Mouse (Mus musculus): Measurements from ENCODE around the gene Cdh4. TPM values are rescaled to one million over a fixed set of nuclear protein-coding genes. Genes with fewer than 3 reads are reported as not detected.

The Cdh4 gene
- polyA plus RNA-seq, 1 experiment from 2014 or later, result 8.8 TPM

DNA sequence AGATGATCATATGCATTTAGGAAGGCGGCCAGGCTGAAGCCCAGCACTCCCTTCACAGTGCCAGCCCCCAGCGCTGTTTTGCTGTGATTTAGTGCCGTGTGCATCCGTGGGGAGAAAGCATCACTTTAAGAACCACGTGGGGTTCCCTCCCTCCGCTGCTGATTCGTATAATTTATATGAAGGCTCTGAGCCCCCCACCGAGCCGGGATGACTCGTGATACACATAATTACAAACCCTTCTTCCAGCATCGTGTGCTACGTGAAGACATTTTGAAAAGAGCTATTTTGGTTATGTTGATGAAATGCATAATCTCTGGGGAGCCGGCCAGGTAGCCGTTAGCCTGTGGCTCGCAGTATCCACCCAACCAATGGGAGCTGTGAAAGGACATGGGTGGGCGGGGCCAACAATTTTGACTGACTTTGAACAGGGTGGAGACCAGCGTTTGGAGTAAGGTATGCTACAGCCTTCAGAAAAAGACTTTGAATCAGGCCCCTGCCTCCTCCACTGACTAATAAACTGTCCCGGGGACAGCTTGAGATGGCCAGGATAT is 382.6 kb downstream of the Cdh4 start:
- WGBS, result 28% methylated on average over 18 of the region's 18 CpGs
- no peak for ATAC-seq (ENCODE audit: insufficient number of reproducible peaks, low FRiP score, low TSS enrichment, low read depth)
- H3K36me3 ChIP-seq, result no peaks in the 10 kb centered on the region
- no peak overlapping the region for H3K9ac ChIP-seq
- H3K27ac ChIP-seq, result no peak overlapping the region
- H3K4me2 ChIP-seq, result no peak overlapping the region
- H3K4me3 ChIP-seq, result no peak overlapping the region
- H3K9me3 ChIP-seq, result no peaks in the 10 kb centered on the region
- 0 out of 2 replicates have a peak, but pooled peaks cover 10% of the 10 kb centered on the region for H3K4me1 ChIP-seq
- H3K27me3 ChIP-seq, result peaks cover 8% of the 10 kb centered on the region; the same call in 1 of the 2 replicates

- no peaks in the 10 kb centered on the region for H3K9me3 ChIP-seq
- H3K27ac ChIP-seq, result no peak overlapping the region
- WGBS, result 86% methylated on average over 6 of the region's 6 CpGs
- H3K4me2 ChIP-seq, result no peak overlapping the region
- no peak for ATAC-seq (ENCODE audit: insufficient number of reproducible peaks, low FRiP score, low TSS enrichment, low read depth)
- H3K4me1 ChIP-seq, result 0 out of 2 replicates have a peak, but pooled peaks cover 8% of the 10 kb centered on the region
- 0 out of 2 replicates have a peak, but pooled peaks cover 4% of the 10 kb centered on the region for H3K27me3 ChIP-seq
- H3K4me3 ChIP-seq, result no peak overlapping the region
- H3K9ac ChIP-seq, result no peak overlapping the region
- H3K36me3 ChIP-seq, result no peaks in the 10 kb centered on the region
These were observed 386.7 kb downstream of the Cdh4 start for GRCm38 (mm10) chr2:179828968-179829367.

DNA sequence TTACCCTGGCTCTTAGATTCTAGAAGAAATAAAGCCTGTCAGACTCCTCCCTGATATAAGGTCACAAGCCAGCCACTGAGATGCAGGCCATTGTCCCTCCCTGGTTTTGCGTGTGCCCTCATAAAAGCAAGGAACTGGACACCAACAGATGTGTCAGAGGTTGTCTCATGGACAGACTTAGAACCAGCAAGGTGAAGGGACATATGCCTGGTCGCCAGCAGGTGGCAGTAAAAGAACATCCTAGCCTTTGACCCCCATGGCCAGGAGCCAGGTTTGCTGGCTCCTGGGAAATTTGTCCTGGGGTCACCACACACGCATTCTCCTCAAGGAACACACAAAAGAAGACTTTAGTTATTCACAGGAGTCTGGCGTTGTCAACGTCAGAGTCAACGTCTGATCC is 387.7 kb downstream of the Cdh4 start:
- ATAC-seq (ENCODE audit: insufficient number of reproducible peaks, low FRiP score, low TSS enrichment, low read depth), result no peak
- H3K9me3 ChIP-seq, result no peaks in the 10 kb centered on the region
- peaks cover 10% of the 10 kb centered on the region for H3K4me1 ChIP-seq
- H3K4me2 ChIP-seq, result no peak overlapping the region
- no peak overlapping the region for H3K27ac ChIP-seq
- H3K36me3 ChIP-seq, result no peaks in the 10 kb centered on the region
- 27% methylated on average over 6 of the region's 6 CpGs for WGBS
- H3K4me3 ChIP-seq, result no peak overlapping the region
- H3K9ac ChIP-seq, result no peak overlapping the region
- 0 out of 2 replicates have a peak, but pooled peaks cover 4% of the 10 kb centered on the region for H3K27me3 ChIP-seq

GRCm38 (mm10) chr2:179834892-179835291 is 392.7 kb downstream of the Cdh4 start:
- no peak for ATAC-seq (ENCODE audit: insufficient number of reproducible peaks, low FRiP score, low TSS enrichment, low read depth)
- H3K27me3 ChIP-seq, result no peaks in the 10 kb centered on the region; the same call in 1 of the 2 replicates
- H3K4me2 ChIP-seq, result no peak overlapping the region
- no peak overlapping the region for H3K4me3 ChIP-seq
- no peak overlapping the region; the same call in 1 of the 2 replicates for H3K27ac ChIP-seq
- no peak overlapping the region for H3K9ac ChIP-seq
- peaks cover 47% of the 10 kb centered on the region for H3K4me1 ChIP-seq
- no peaks in the 10 kb centered on the region for H3K9me3 ChIP-seq
- 28% methylated on average over 9 of the region's 9 CpGs for WGBS
- no peaks in the 10 kb centered on the region for H3K36me3 ChIP-seq

GRCm38 (mm10) chr2:179835570-179835969 is 393.3 kb downstream of the Cdh4 start:
- H3K4me2 ChIP-seq, result no peak overlapping the region
- no peaks in the 10 kb centered on the region for H3K36me3 ChIP-seq
- ATAC-seq (ENCODE audit: insufficient number of reproducible peaks, low FRiP score, low TSS enrichment, low read depth), result no peak
- H3K4me3 ChIP-seq, result no peak overlapping the region
- H3K9me3 ChIP-seq, result no peaks in the 10 kb centered on the region
- no peak overlapping the region; the same call in 1 of the 2 replicates for H3K27ac ChIP-seq
- 63% methylated on average over 7 of the region's 7 CpGs for WGBS
- H3K27me3 ChIP-seq, result no peaks in the 10 kb centered on the region; the same call in 1 of the 2 replicates
- H3K4me1 ChIP-seq, result peaks cover 47% of the 10 kb centered on the region
- no peak overlapping the region for H3K9ac ChIP-seq

DNA sequence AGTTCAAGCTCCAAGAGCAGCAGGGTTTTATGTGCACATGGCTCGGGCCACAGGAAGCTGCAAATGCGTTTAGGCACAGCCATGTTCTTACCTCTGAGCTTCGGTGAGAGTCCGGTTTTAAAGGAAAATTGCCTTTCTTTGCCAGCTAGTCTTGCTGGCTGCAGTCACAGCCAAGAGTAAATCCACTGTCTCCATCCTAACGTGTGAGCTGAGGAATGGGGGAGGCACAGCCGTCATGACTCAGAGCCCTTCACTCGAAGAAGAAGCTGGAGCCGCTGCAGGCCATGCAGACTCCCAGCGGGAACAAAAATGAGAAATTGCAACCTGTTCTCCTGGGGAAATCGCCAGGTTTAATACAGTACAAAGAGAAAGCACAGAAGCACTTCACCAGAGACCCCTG is 395.0 kb downstream of the Cdh4 start:
- H3K9ac ChIP-seq, result no peak overlapping the region
- peak overlapping the region; percentile 65; the same call in 1 of the 2 replicates for H3K27ac ChIP-seq
- ATAC-seq (ENCODE audit: insufficient number of reproducible peaks, low FRiP score, low TSS enrichment, low read depth), result 0 out of 2 replicates have a peak, but pooled peaks have one; percentile 59
- H3K4me1 ChIP-seq, result peaks cover 47% of the 10 kb centered on the region
- no peaks in the 10 kb centered on the region; the same call in 1 of the 2 replicates for H3K27me3 ChIP-seq
- no peak overlapping the region for H3K4me3 ChIP-seq
- no peaks in the 10 kb centered on the region for H3K36me3 ChIP-seq
- H3K9me3 ChIP-seq, result no peaks in the 10 kb centered on the region
- H3K4me2 ChIP-seq, result peak overlapping the region; percentile 10; the same call in 1 of the 2 replicates
- WGBS, result 22% methylated on average over 10 of the region's 10 CpGs

DNA sequence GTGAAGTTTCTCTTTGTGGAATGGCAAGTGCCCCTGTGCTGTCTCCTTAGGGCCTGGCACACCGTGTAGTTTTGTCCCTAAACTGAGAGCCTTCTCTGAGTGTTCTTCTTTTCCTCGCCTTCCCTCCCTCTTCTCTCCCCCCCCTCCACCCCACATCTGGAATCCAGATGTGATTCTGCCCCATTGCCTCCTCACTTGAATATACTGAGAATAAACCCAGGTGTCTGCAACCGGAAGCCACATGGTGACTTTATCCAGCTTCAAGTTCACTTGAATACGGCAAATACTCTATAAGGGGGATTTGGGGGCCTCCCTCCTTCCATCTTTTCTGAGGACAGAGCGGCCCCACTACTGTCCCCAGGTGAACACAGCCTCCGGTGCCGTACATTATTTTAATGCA is 395.8 kb downstream of the Cdh4 start:
- H3K4me1 ChIP-seq, result peaks cover 51% of the 10 kb centered on the region
- H3K4me2 ChIP-seq, result no peak overlapping the region
- no peaks in the 10 kb centered on the region for H3K36me3 ChIP-seq
- no peak overlapping the region for H3K9ac ChIP-seq
- H3K27ac ChIP-seq, result peak overlapping the region; percentile 47; the same call in 1 of the 2 replicates
- H3K4me3 ChIP-seq, result no peak overlapping the region
- H3K27me3 ChIP-seq, result no peaks in the 10 kb centered on the region; the same call in 1 of the 2 replicates
- H3K9me3 ChIP-seq, result no peaks in the 10 kb centered on the region
- no peak for ATAC-seq (ENCODE audit: insufficient number of reproducible peaks, low FRiP score, low TSS enrichment, low read depth)
- 28% methylated on average over 7 of the region's 7 CpGs for WGBS

DNA sequence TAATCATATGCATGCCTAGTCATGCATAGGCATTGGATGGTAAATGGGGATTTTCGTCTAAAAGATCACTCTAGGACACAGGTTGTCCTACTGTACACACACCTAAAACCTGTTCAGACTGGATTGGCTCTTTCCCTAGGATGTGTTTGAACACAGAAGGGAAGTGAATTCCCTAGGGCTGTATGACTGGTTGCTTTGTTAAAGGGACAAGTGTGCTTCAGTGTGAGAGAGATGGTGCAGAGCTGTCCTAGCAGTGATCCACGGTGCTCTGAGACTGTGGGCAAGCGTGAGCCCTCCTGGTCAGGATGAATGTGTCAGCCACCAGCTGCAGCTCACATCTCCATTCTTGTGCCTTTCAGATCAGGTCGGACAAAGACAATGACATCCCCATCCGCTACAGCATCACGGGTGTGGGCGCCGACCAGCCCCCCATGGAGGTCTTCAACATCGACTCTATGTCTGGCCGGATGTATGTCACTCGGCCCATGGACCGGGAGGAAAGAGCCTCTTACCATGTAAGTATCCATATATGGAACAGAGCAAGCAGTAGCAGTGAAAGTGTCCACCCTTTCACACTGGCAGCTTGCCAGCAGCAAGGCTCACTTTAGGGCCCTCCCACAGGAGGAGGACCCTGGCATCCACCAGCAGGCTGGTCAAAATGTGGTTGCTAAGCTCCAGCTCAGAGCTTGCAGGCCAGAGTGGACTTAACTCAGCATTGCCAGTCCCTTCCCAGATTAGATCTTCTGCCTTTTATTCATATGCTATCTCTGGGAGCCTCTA is 400.6 kb downstream of the Cdh4 start:
- H3K4me3 ChIP-seq, result no peak overlapping the region
- peak; percentile 32; the same call in 1 of the 2 replicates for ATAC-seq (ENCODE audit: insufficient number of reproducible peaks, low FRiP score, low TSS enrichment, low read depth)
- 68% methylated on average over 12 of the region's 12 CpGs for WGBS

DNA sequence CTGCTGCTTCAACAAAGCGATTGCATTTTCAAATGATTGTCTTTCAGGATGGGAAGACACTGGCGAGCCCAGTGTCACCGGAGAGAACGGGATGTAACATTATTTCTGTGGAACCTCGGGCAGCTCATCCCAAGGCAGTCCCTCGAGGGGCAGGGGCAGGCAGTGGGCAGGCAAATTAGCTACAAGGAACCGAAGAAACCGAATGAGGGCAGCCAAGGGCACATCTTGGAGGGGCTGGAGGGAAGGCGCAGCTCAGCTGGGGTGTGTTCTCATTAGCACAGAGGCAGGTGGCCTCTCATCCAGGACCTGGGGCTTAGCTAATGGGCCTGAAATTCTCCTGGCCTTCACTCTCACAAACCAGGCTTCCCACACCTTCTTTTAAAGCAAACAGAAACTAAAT is 407.5 kb downstream of the Cdh4 start:
- 59% methylated on average over 9 of the region's 9 CpGs for WGBS
- H3K27me3 ChIP-seq, result no peaks in the 10 kb centered on the region

More for the DNA sequence above, 400.6 kb downstream of the Cdh4 start:
- H3K36me3 ChIP-seq, result no peaks in the 10 kb centered on the region
- H3K4me1 ChIP-seq, result peaks cover 23% of the 10 kb centered on the region
- H3K4me2 ChIP-seq, result no peak overlapping the region
- no peaks in the 10 kb centered on the region for H3K9me3 ChIP-seq
- no peak overlapping the region for H3K9ac ChIP-seq
- no peaks in the 10 kb centered on the region for H3K27me3 ChIP-seq
- no peak overlapping the region for H3K27ac ChIP-seq

DNA sequence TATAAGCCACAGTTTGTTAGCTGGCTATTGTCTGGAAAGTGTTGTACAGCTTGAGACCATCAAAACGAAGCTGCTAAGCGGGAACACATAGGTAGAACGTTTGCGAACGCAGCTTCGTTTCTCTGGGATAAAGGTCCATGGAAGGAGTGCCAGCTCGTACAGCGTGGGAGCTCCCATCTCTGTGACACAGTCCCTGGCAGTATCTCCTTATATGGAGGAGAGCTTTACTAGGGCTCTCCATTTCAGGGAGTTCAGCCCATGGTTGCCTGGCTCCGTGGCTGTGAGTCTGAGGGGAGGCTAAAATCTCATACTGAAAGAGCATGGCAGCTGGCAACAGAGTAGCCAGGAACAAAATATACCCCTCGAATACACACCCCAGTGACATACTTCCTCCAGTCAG is 409.9 kb downstream of the Cdh4 start:
- Histone ChIP-seq H3K4me2 (no peak overlapping the region), H3K4me3 (no peak overlapping the region), H3K36me3 (no peaks in the 10 kb centered on the region), H3K4me1 (peaks cover 6% of the 10 kb centered on the region), H3K27ac (no peak overlapping the region), H3K9ac (no peak overlapping the region), H3K27me3 (no peaks in the 10 kb centered on the region), H3K9me3 (no peaks in the 10 kb centered on the region)
- 73% methylated on average over 10 of the region's 10 CpGs for WGBS
- ATAC-seq (ENCODE audit: insufficient number of reproducible peaks, low FRiP score, low TSS enrichment, low read depth), result no peak

More for the DNA sequence above, 407.5 kb downstream of the Cdh4 start:
- no peaks in the 10 kb centered on the region for H3K36me3 ChIP-seq
- no peak overlapping the region for H3K4me2 ChIP-seq
- ATAC-seq (ENCODE audit: insufficient number of reproducible peaks, low FRiP score, low TSS enrichment, low read depth), result no peak
- H3K27ac ChIP-seq, result no peak overlapping the region
- H3K9ac ChIP-seq, result no peak overlapping the region
- peaks cover 10% of the 10 kb centered on the region for H3K4me1 ChIP-seq
- no peaks in the 10 kb centered on the region for H3K9me3 ChIP-seq
- no peak overlapping the region for H3K4me3 ChIP-seq

DNA sequence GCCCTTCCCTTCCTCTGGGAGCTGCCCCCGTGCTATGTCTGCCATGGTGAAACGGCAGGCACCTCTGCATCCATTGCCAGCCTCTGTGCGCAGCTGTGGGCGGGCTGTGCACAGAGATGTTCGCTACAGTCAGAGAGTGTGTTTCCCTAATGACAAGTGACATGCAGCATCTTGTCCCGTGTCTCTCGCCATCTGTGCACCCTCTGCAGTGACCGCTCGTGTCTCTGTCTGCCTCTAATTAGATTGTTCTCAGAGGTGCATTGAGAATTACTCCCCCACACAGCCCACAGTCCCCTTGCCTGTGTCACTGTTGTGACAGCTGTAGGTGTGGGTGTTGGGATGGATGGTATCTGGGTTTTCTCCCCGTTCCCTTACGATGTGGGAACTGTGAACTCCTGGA is 410.6 kb downstream of the Cdh4 start:
- Histone ChIP-seq H3K9me3 (no peaks in the 10 kb centered on the region), H3K4me2 (no peak overlapping the region), H3K9ac (no peak overlapping the region), H3K27me3 (no peaks in the 10 kb centered on the region), H3K36me3 (no peaks in the 10 kb centered on the region), H3K4me3 (no peak overlapping the region), H3K4me1 (peaks cover 6% of the 10 kb centered on the region), H3K27ac (no peak overlapping the region)
- ATAC-seq (ENCODE audit: insufficient number of reproducible peaks, low FRiP score, low TSS enrichment, low read depth), result no peak
- whole genome bisulfite sequencing, result 55% methylated on average over 11 of the region's 11 CpGs

DNA sequence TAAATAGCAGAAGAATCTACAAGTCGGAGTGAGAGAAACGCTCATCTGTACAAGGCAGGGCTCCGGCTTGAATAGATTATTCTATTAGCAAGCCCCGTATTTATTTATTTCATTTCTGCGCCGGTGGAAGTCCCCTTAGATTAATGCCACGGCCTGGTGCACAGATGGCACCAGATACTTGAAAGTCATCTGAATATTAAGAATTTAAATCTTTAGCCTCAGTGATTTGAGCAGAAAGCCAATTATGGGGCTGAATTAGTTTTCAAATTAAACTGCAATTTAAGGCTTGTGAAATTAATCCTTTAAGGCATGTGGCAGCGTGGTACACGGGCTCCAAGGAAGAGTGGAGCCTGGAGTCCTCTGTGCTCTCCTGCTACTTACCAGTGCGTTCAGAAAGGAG is 411.7 kb downstream of the Cdh4 start:
- H3K9ac ChIP-seq, result no peak overlapping the region
- ATAC-seq (ENCODE audit: insufficient number of reproducible peaks, low FRiP score, low TSS enrichment, low read depth), result no peak
- H3K36me3 ChIP-seq, result no peaks in the 10 kb centered on the region
- H3K4me3 ChIP-seq, result no peak overlapping the region
- no peak overlapping the region for H3K27ac ChIP-seq
- no peaks in the 10 kb centered on the region for H3K27me3 ChIP-seq
- WGBS, result 52% methylated on average over 10 of the region's 10 CpGs
- H3K9me3 ChIP-seq, result no peaks in the 10 kb centered on the region
- H3K4me1 ChIP-seq, result peaks cover 6% of the 10 kb centered on the region
- no peak overlapping the region for H3K4me2 ChIP-seq
